In the genomic region with DNA sequence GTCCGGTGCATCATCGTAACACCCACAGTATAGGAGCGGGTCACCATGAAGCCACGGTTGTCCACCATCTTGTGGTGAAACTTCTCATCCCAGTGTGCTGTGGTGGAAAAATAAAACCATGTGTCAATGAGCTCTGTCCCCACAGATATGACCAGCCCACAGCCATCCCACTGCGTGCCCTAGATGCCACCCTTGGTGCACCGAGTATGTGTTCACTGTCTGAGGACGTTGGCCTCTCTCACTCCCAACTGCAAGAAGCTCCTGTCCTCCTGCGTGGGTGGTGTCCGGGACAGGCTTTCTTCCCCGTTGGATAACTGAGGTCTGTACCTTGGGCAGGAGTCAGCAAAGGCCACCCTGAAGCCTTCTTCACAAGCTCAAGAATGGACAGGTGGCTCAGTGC, we compare ENCODE assay signal across 31 mouse cellular contexts. TPM values are rescaled to one million over a fixed set of nuclear protein-coding genes. Genes with fewer than 3 reads are reported as not detected.
"Had no signal": no experiment of that assay in that cellular context is flagged by ENCODE, and none has a peak within 500 bp of the region (broad histone marks: within the 10 kb centered on the region; RNA-seq: fewer than 3 reads in every experiment).

No protein-coding gene starts in this region.

- H3K4me2 ChIP-seq: embryonic facial prominence, embryonic 12.5 days; embryonic facial prominence, embryonic 13.5 days; embryonic facial prominence, embryonic 15.5 days; forebrain, embryonic 12.5 days; forebrain, embryonic 13.5 days; forebrain, embryonic 15.5 days had no signal

- H3K4me3 ChIP-seq: embryonic facial prominence, embryonic 10.5 days; embryonic facial prominence, embryonic 12.5 days; embryonic facial prominence, embryonic 13.5 days; embryonic facial prominence, embryonic 15.5 days; erythroblast, embryonic 14.5 days; forebrain, embryonic 10.5 days; forebrain, embryonic 12.5 days; forebrain, embryonic 13.5 days; forebrain, embryonic 15.5 days; heart, adult 2 months had no signal

- H3K27me3 ChIP-seq: embryonic facial prominence, embryonic 12.5 days; embryonic facial prominence, embryonic 13.5 days; embryonic facial prominence, embryonic 15.5 days; forebrain, embryonic 12.5 days; forebrain, embryonic 13.5 days; forebrain, embryonic 15.5 days had no signal

- H3K27ac ChIP-seq: embryonic facial prominence, embryonic 10.5 days; embryonic facial prominence, embryonic 12.5 days; embryonic facial prominence, embryonic 13.5 days; embryonic facial prominence, embryonic 15.5 days; forebrain, embryonic 10.5 days; forebrain, embryonic 12.5 days; forebrain, embryonic 13.5 days; forebrain, embryonic 15.5 days; gastrocnemius, adult 2 months; heart, adult 2 months had no signal

- DNase-seq: cerebellum, adult 2 months; cerebellum, adult 8-10 months; cerebellum, adult 9-10 months; cerebellum, adult 9-11 months; cerebellum, postnatal 10 days; cerebellum, postnatal 14 days; cerebellum, postnatal 25 days; cerebellum, postnatal 36 days; embryo, embryonic 11 days; forebrain, postnatal 0 days; gastrocnemius, adult 2 months; gastrocnemius, postnatal 10 days; gastrocnemius, postnatal 14 days; gastrocnemius, postnatal 25 days; gastrocnemius, postnatal 36 days; heart, adult 11 months; heart, adult 18-20 months; heart, adult 2 months had no signal

- H3K9ac ChIP-seq: embryonic facial prominence, embryonic 12.5 days; embryonic facial prominence, embryonic 13.5 days; embryonic facial prominence, embryonic 15.5 days; forebrain, embryonic 12.5 days; forebrain, embryonic 13.5 days; forebrain, embryonic 15.5 days; forebrain, postnatal 0 days had no signal

- H3K9me3 ChIP-seq: embryonic facial prominence, embryonic 10.5 days; embryonic facial prominence, embryonic 12.5 days; embryonic facial prominence, embryonic 13.5 days; embryonic facial prominence, embryonic 15.5 days; forebrain, embryonic 10.5 days; forebrain, embryonic 12.5 days; forebrain, embryonic 13.5 days; forebrain, embryonic 15.5 days had no signal

- ATAC-seq: forebrain, embryonic 13.5 days; forebrain, embryonic 14.5 days; forebrain, embryonic 15.5 days; forebrain, embryonic 16.5 days; forebrain, postnatal 0 days had no signal

RNA-seq across cellular contexts. Expression of a gene that starts 33.9 kb away (rescaled TPM):
- total RNA-seq: common myeloid progenitor, adult 5-6 weeks; granulocyte monocyte progenitor cell, adult 5-6 weeks had no signal
